Mouse (Mus musculus): ENCODE results near the gene 4933407L21Rik.

Gene 4933407L21Rik

GRCm38 (mm10) chr1:85902108-85902561, 26.1 kb upstream of the 4933407L21Rik start:
- no peak for TF ChIP-seq GATA4 (IDR thresholded peaks at IDR 0.05; ENCODE audit: insufficient replicate concordance, low read length)

- TF ChIP-seq GATA4 (IDR thresholded peaks at IDR 0.05; ENCODE audit: insufficient replicate concordance, low read length): no peak
Observed at GRCm38 (mm10) chr1:85906892-85907291, 21.4 kb upstream of the 4933407L21Rik start.

- TF ChIP-seq GATA4 (IDR thresholded peaks at IDR 0.05; ENCODE audit: insufficient replicate concordance, low read length): no peak
Observed at GRCm38 (mm10) chr1:85908754-85909590, 19.3 kb upstream of the 4933407L21Rik start.

- TF ChIP-seq GATA4 (IDR thresholded peaks at IDR 0.05; ENCODE audit: insufficient replicate concordance, low read length): no peak
Observed at GRCm38 (mm10) chr1:85913078-85913755, 15.1 kb upstream of the 4933407L21Rik start.

- no peak for TF ChIP-seq GATA4 (IDR thresholded peaks at IDR 0.05; ENCODE audit: insufficient replicate concordance, low read length)
Observed at GRCm38 (mm10) chr1:85915890-85916289, 12.4 kb upstream of the 4933407L21Rik start.

GRCm38 (mm10) chr1:85916830-85917450, 11.3 kb upstream of the 4933407L21Rik start:
- no peak for TF ChIP-seq GATA4 (IDR thresholded peaks at IDR 0.05; ENCODE audit: insufficient replicate concordance, low read length)

GRCm38 (mm10) chr1:85919621-85920020, 8.7 kb upstream of the 4933407L21Rik start:
- TF ChIP-seq GATA4 (IDR thresholded peaks at IDR 0.05; ENCODE audit: insufficient replicate concordance, low read length): no peak

GRCm38 (mm10) chr1:85921725-85922124, 6.6 kb upstream of the 4933407L21Rik start:
- TF ChIP-seq GATA4 (IDR thresholded peaks at IDR 0.05; ENCODE audit: insufficient replicate concordance, low read length): no peak

GRCm38 (mm10) chr1:85922127-85922864, 6.0 kb upstream of the 4933407L21Rik start:
- no peak for TF ChIP-seq GATA4 (IDR thresholded peaks at IDR 0.05; ENCODE audit: insufficient replicate concordance, low read length)

GRCm38 (mm10) chr1:85922865-85923211, 5.4 kb upstream of the 4933407L21Rik start:
- no peak for TF ChIP-seq GATA4 (IDR thresholded peaks at IDR 0.05; ENCODE audit: insufficient replicate concordance, low read length)

- TF ChIP-seq GATA4 (IDR thresholded peaks at IDR 0.05; ENCODE audit: insufficient replicate concordance, low read length): no peak
Observed at GRCm38 (mm10) chr1:85925183-85925582, 3.1 kb upstream of the 4933407L21Rik start.

- TF ChIP-seq GATA4 (IDR thresholded peaks at IDR 0.05; ENCODE audit: insufficient replicate concordance, low read length): no peak
Observed at GRCm38 (mm10) chr1:85928688-85929065, 394 bp downstream of the 4933407L21Rik start.

- TF ChIP-seq GATA4 (IDR thresholded peaks at IDR 0.05; ENCODE audit: insufficient replicate concordance, low read length): no peak
Observed at GRCm38 (mm10) chr1:85929406-85929805, 1.1 kb downstream of the 4933407L21Rik start.

GRCm38 (mm10) chr1:85931170-85931569, 2.9 kb downstream of the 4933407L21Rik start:
- TF ChIP-seq GATA4 (IDR thresholded peaks at IDR 0.05; ENCODE audit: insufficient replicate concordance, low read length): no peak

- no peak for TF ChIP-seq GATA4 (IDR thresholded peaks at IDR 0.05; ENCODE audit: insufficient replicate concordance, low read length)
Observed at GRCm38 (mm10) chr1:85933226-85933625, 4.9 kb downstream of the 4933407L21Rik start.

Data from liver, adult (tissue).